Mouse (Mus musculus) lung, postnatal 4 days (tissue): ENCODE measurements at regions not wholly inside any gene's neighbourhood (a gene's known extent, or its start where the extent isn't known, plus 50 kb on each side); places are given as distances from the start of the nearest gene placed in this dataset.

Experiments
- DNase-seq, 2 experiments: peaks; one replicate each; pipeline ENCODE4 v3.0.0; 2021

DNA sequence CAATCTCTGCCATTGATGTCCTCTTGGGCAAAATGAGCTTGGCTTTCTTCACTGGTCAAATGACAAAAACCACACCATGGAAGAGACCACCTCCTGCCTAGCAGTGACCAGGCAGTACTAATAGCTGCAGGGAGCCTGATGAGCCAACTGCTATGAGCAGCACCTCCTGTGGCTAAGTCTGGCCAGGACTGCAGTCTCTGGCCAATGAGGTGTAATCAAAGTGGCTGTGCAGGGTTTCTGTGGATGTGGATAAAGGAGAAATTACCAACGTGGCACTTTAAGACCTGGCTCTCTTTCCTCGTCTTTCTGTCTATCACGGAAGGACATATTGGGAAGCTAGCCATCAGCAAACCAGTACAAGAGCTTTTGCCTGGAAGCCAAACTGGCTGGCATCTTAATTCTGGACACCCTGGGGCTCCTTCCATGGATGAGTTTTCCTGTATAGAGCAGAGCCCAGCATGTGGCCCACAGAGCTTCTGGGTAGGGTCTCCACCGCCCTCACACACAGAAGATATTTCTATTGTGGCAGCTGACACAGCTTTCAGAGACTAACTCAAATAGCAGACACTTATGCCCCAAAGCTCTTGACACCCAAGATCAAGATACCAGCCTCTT is 188.2 kb upstream of the Rybp start:
- no peak for DNase-seq

DNA sequence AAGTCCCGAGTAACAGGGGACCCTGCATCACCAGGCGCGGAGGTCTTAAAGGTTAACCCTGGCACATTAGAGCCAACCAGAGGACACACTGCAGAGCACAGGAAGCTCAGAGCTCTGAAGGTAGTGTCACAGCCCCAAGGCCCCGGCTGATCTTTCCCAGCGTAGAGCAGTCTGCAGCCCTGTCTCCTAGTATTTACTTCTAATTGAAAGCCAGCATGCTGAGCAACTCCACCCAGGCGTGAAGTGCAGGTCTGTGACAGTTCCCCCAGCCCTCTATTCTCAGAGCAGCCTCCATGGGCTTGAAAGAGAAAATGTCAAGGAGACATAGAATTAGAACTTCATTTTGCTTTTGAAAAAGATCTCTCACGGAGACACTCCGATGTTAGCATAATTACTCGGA is 187.0 kb upstream of the Rybp start:
- DNase-seq, result no peak

DNA sequence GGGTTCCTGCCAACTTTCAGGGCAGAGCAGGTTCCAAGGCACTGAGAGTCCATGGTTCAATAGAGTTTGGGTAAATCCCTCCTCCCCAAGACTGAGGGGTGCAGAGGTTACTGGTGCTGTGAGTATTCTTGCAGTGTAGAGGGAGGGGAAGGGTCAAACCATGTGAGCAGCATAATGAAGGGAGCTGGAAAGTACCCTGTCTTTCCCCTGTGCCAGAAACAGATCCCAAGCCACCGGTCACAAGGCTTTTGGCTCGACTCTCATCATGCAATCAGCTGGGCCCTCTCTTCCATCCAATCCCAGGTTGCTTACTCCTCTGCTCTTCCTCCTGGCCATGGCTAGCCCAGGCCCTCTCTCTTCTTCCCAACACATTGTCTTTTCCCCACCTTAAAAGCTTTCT is 182.8 kb upstream of the Rybp start:
- no peak for DNase-seq

- DNase-seq, result no peak
Observed at GRCm38 (mm10) chr6:100462757-100463156, 175.5 kb upstream of the Rybp start.

DNA sequence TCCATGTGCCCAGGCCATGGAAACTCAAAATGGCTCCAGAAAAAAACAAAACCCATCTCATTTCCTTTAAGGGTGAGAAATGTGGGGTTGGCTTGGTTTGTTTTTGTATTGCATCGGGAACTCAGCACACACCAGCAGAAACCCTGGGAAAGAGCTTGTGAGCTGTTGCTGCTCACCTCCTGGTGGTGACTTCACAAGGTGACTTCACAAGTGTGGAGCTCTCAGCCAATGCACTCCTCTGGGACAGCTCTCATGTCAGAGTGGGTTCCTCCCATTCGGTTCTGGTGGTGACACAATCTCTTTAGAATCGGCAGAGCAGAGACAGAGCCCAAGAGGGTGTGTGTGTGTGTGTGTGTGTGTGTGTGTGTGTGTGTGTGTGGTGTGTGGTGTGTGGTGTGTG is 166.1 kb upstream of the Rybp start:
- no peak for DNase-seq

- no peak for DNase-seq
Observed at GRCm38 (mm10) chr6:100452097-100453002, 165.1 kb upstream of the Rybp start.

DNA sequence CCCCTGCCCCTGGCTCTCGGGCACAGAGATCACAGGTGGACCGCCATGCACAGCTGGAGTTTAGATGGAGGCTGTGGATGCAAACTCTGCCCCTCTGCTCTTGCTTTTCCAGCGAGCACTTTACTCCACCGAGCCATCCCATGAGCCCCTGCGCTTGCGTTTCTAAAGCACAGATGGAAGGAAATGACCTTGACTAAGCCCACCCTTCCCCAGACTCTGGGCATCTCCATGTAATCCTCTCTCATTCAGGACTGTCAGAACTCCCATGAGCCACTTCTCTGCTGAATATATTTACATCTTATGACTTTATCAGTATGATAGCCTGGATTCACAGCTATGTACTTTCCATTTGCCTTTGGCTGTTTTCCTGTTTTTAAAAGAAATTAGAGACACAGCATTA is 162.8 kb upstream of the Rybp start:
- DNase-seq, result no peak

DNA sequence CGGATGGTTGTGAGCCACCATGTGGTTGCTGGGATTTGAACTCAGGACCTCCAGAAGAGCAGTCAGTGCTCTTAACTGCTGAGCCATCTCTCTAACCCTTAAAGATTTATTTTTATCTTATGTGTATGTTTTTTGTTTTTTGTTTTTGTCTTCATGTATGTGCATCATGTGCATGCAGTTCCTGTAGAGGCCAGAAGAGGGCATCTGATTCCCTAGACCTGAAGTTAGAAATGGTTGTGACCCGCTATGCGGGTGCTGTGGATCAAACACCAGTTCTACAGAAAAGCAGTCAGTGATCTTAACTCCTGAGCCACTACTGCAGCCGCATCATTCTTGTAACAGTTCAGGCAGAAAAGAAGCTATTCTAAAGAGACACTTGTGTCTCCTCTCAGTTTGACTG is 161.8 kb upstream of the Rybp start:
- no peak for DNase-seq

- DNase-seq, result no peak
Observed at GRCm38 (mm10) chr6:100447211-100447610, 159.9 kb upstream of the Rybp start.

DNA sequence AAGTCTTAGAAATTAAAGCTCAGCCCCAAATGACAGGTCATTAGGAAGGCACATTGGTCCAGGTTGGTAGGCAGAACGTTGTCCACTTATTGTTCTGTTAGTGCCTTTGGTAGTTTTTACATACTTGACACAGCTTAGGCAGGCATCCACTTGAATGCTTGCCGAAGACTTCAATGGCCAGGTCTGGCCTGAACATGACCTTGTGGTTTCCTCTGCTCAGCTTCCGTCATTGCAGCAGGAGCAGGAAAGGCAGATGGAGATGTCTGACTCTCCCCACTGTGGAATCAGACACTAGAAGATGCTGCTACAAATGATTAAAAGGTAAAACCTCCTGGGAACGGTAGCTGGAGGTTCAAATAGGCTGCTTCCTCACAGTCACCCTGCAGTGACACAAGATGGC is 159.5 kb upstream of the Rybp start:
- no peak for DNase-seq

DNA sequence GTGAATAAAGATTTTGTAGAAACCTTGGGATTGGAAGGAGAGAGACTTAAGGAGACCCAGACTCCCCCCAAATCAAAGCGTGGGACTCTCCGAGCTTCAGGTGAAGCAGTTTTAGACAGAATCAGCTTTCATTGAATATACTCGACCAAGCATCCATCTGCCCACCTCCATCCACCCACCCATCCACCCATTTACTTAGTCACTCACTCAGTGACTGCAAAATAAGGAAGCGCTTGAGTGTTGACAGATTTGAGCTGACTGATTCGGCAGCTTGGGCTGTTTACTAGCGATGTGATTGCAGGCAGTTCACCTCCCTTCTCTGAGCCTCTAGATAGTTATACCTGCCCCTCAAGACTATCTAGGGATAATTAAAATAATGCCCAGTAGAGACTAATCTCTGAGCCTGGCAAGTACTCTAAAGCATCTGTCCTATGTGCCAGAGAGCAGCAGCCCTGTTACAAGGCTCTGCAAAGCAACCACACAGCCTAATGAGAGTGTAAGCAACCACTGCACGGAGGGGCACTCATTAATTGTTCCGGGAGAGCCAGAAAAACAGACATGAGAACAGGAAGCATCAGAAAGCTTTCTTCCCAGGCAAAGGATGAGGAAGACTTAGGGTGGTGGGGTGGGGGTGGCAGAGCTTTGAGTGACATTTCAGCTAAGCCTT is 151.9 kb upstream of the Rybp start:
- DNase-seq, result no peak

GRCm38 (mm10) chr6:100438511-100438991 is 151.3 kb upstream of the Rybp start:
- DNase-seq, result peak; percentile 19 to 45

DNA sequence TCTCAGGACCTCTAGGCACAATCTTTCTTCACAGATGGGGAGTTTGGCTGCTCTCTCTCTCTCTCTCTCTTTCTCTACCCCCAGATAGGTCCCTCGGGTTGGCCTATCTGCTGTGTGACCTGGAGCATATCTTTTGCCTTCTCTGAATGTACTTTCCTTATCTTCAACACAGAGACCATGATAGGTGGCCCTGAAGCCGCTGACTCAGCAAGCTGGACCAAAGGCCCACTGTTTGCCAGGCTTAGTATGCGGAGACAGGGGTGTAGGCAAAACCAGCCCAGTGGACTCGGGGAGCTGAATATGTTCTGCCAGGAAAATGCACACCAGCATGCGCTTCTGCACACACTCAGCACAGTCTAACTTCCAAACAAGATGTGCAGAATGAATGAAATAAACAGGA is 150.7 kb upstream of the Rybp start:
- no peak for DNase-seq

GRCm38 (mm10) chr6:100436507-100436906 is 149.2 kb upstream of the Rybp start:
- DNase-seq, result no peak

DNA sequence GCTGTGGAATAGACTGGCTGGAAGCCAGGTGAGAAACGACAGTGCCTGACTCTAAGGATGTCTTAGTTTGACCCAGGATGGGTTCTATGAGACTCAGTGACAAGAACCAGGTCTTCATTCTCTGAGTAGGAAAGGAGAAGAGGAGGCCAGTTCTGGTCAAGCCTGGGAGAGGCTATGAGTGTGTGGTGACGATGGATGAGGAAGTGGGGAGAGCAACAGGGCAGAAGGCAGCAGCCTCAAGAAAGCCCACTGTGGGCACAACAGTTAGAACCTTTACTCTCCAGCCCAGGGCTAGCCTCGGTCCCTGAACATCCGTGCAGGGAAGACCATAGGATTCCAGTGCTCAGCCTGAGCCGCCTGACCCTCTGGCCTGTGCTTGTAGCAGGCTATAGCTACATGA is 147.9 kb upstream of the Rybp start:
- no peak for DNase-seq

DNA sequence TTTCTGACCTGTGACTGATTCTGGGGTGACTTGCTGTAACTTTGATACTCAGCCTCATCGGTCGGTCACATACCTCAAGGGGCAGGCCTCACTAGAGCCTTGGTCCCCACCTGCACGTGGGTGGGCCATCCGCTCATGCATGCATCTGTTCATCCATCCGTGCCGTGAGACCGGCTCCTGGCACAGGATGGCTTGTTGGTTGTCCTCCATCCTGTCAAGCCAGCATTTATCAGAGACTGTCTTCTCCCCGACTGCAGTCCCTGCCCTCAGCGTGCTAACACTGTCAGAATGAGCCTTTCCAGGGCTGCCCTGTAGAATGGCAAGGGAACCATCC is 146.2 kb upstream of the Rybp start:
- no peak for DNase-seq

GRCm38 (mm10) chr6:100432688-100433533 is 145.6 kb upstream of the Rybp start:
- no peak for DNase-seq

- DNase-seq, result no peak
Observed at GRCm38 (mm10) chr6:100430286-100430685, 143.0 kb upstream of the Rybp start.

- no peak for DNase-seq
Observed at GRCm38 (mm10) chr6:100429511-100429910, 142.2 kb upstream of the Rybp start.

GRCm38 (mm10) chr6:100428759-100429158 is 141.5 kb upstream of the Rybp start:
- no peak for DNase-seq

- DNase-seq, result no peak
Observed at GRCm38 (mm10) chr6:100425551-100425950, 138.3 kb upstream of the Rybp start.

DNA sequence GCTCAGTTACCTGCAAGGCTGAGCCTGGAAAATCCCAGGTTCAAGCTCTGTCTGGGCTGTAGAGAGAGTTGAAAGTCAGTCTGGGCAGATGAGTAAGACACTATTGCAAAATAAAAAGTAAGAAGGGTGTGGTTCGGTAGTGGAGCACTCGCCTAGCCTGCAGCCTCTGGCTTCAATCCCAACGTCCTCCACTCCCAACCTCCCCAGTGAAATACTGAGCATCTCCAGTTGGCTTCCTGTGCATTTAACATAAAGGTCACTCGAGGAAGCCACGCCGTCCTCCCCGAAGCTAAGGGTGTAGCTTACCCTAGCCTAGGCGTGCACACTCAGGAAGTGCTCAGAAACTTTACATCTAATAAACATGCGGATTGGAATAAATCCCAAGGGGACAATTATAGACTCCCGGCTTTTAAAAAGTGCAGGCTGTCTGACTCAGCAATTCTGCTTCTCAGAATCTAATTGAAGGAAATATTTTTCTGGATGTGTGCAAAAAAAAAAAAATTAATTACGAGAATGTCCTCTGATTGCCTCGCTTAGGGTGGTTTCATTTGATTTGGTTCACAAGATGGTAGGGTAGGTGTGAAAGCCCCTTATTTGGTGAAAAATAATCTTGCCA is 137.6 kb upstream of the Rybp start:
- peak in 1 of 2 experiments; percentile 51 for DNase-seq

DNA sequence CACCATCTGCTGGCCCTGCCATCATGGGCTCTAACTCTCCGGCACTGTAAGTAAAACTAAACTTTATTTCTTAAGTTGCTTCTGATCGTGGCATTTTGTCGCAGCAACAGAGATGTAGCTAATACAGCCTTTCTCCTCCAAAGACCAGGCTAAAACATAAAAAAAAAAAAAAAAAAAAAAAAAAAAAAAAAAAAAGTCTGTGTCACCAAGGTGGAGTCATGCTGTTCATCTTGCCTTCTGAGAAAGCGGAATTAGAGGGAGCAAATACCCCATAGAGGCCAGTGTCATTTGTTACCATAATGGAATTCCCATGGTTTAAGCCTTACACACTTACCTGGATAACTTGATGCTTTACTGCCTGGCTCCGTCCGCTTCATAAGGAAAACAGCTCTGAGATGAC is 136.9 kb upstream of the Rybp start:
- no peak for DNase-seq
